Mouse (Mus musculus) embryonic facial prominence, embryonic 13.5 days (tissue): ENCODE results near the gene Gm3625. TPM values are rescaled to one million over a fixed set of nuclear protein-coding genes. Genes with fewer than 3 reads are reported as not detected.
A peak's percentile ranks its signal among the peaks of the same experiment; 100 is the strongest.

Experiments
- ATAC-seq: fragments of 200-750 bp; cut with Nextera tagmentation; 2 replicates; pipeline ENCODE4 v1.8.0; 2017; ENCODE audit warnings: low read depth; ENCODE audit not compliant: insufficient number of reproducible peaks, insufficient read depth, low FRiP score, low TSS enrichment
- H3K27ac ChIP-seq: fragments of 300-500 bp; sonication (generic); 2 replicates; pipeline ENCODE4 v1.5.1; 2015; ENCODE audit warnings: moderate library complexity, mild to moderate bottlenecking, inconsistent platforms
- H3K27me3 ChIP-seq: fragments of 300-500 bp; sonication (generic); 2 replicates; pipeline ENCODE4 v1.6.1; 2015; ENCODE audit warnings: mild to moderate bottlenecking, inconsistent platforms
- H3K36me3 ChIP-seq: fragments of 300-500 bp; sonication (generic); 2 replicates; pipeline ENCODE4 v1.6.1; 2015; ENCODE audit warnings: mild to moderate bottlenecking, inconsistent platforms
- H3K4me1 ChIP-seq: fragments of 300-500 bp; sonication (generic); 2 replicates; pipeline ENCODE4 v1.6.1; 2015; ENCODE audit warnings: inconsistent platforms
- H3K4me2 ChIP-seq: fragments of 300-500 bp; sonication (generic); 2 replicates; pipeline ENCODE4 v1.6.1; 2015; ENCODE audit warnings: moderate library complexity, mild to moderate bottlenecking, inconsistent platforms
- H3K4me3 ChIP-seq: fragments of 300-500 bp; sonication (generic); 2 replicates; pipeline ENCODE4 v1.5.1; 2015; ENCODE audit warnings: mild to moderate bottlenecking, inconsistent platforms
- H3K9ac ChIP-seq: fragments of 300-500 bp; sonication (generic); 2 replicates; pipeline ENCODE4 v1.6.1; 2015; ENCODE audit warnings: mild to moderate bottlenecking, inconsistent platforms
- H3K9me3 ChIP-seq: fragments of 300-500 bp; sonication (generic); 2 replicates; pipeline ENCODE4 v1.6.1; 2016; ENCODE audit warnings: inconsistent platforms
- WGBS: fragments of 180-500 bp; shearing (Covaris S2); methylation state at CpG from one replicate; pipeline ENCODE4 v1.1.7; 2015; ENCODE audit warnings: mixed read lengths; 5-methylcytosine and 5-hydroxymethylcytosine counted together
- polyA plus RNA-seq: library from polyadenylated mRNA; unstranded; fragments of >200 nt; fragmentation: Nextera tagmentation; extraction: Ambion mirVana; gene quantifications from 2 replicates; pipeline ENCODE4 v1.2.1, GENCODE M21; 2015

Gm3625 gene
- polyA plus RNA-seq, result not detected in 2 replicates

DNA sequence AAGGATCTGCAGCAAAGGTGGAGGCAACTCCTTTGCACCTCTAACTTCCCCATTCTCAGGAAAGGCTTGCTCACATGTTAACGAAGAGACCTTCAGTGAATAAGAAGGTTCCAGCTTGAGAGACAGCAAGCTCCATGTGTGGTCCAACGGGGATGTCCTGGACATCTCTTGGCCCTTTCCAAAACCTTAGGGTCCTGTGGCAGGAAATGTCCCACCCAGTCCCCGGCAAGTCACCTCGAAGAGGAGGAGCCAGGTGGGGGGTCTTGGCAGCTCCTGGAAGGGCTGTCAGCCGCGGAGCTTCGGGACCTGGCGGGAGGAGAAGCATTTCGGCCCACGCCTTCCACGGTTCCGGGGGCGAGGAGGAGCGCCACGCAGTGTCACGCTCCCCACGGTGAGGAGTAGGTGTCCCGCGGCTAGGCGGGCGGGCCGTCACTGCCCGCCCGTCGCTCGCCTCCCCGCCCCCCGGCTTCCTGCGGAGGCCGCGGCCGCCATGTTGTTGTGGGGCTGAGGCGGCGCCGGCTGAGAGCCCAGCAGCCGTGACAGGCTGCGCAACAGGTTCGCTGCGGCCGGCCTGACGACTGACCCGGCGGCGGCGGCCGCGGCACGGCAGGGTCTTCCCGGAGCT is at the start of gene Gm3625, which contains the start of gene Itsn2:
TSS of gene Gm3625 (minus strand) at position 387 of the 625 bp plus-strand sequence.
TSS of gene Itsn2 (plus strand) at position 98 of the 625 bp plus-strand sequence.
- peak; percentile 72; the same call in 1 of the 2 replicates for ATAC-seq
- peak within 1 kb of the TSS; percentile 93 for H3K4me3 ChIP-seq

GRCm38 (mm10) chr12:4640737-4641136 is 48.0 kb upstream of the Gm3625 start:
- Histone ChIP-seq H3K27ac (no peak overlapping the region), H3K4me1 (no peaks in the 10 kb centered on the region), H3K27me3 (no peaks in the 10 kb centered on the region), H3K9me3 (no peaks in the 10 kb centered on the region), H3K9ac (no peak overlapping the region), H3K4me2 (no peak overlapping the region), H3K36me3 (peaks cover 42% of the 10 kb centered on the region), H3K4me3 (no peak overlapping the region)
- 96% methylated on average over 1 of the region's 1 CpGs for WGBS
- no peak for ATAC-seq

More for the DNA sequence above, at the start of gene Gm3625, which contains the start of gene Itsn2:
- Histone ChIP-seq H3K36me3 (no peaks in the 10 kb centered on the region), H3K9ac (peak within 1 kb of the TSS; percentile 90), H3K27me3 (no peaks in the 10 kb centered on the region), H3K4me1 (peaks cover 20% of the 10 kb centered on the region), H3K9me3 (no peaks in the 10 kb centered on the region), H3K4me2 (peak within 1 kb of the TSS; percentile 69), H3K27ac (peak within 1 kb of the TSS; percentile 74)
- WGBS, result under 1% methylated on average over 47 of the region's 49 CpGs

GRCm38 (mm10) chr12:4638438-4638837 is 45.7 kb upstream of the Gm3625 start:
- Histone ChIP-seq H3K36me3 (peaks cover 55% of the 10 kb centered on the region), H3K4me2 (no peak overlapping the region), H3K27ac (no peak overlapping the region), H3K4me1 (no peaks in the 10 kb centered on the region), H3K4me3 (no peak overlapping the region), H3K9ac (no peak overlapping the region), H3K9me3 (no peaks in the 10 kb centered on the region), H3K27me3 (no peaks in the 10 kb centered on the region)
- no peak for ATAC-seq
- WGBS, result 86% methylated on average over 1 of the region's 1 CpGs

DNA sequence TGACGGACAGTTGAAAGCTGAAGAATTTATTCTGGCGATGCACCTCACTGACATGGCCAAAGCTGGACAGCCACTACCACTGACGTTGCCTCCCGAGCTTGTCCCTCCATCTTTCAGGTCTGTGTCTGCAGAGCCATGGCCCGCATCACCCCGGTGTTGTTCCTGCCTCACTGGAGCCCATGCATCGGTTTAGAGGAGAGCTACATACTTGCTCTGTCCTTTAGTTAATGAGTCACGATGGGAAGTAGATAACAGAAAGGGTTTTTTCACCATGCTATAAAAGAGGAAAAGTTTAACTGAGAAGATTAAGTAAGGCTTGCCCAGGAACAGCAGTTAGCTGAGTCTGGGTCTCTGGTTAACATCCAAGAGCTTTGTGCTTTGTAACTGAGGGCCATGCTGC is 40.2 kb upstream of the Gm3625 start:
- H3K4me1 ChIP-seq, result no peaks in the 10 kb centered on the region
- H3K27me3 ChIP-seq, result no peaks in the 10 kb centered on the region
- no peak overlapping the region for H3K4me2 ChIP-seq
- no peak overlapping the region for H3K4me3 ChIP-seq
- no peak for ATAC-seq
- no peak overlapping the region for H3K27ac ChIP-seq
- 91% methylated on average over 8 of the region's 8 CpGs for WGBS
- peaks cover 63% of the 10 kb centered on the region for H3K36me3 ChIP-seq
- no peaks in the 10 kb centered on the region for H3K9me3 ChIP-seq
- no peak overlapping the region for H3K9ac ChIP-seq

- 78% methylated on average over 1 of the region's 1 CpGs for WGBS
- no peaks in the 10 kb centered on the region for H3K9me3 ChIP-seq
- H3K27ac ChIP-seq, result no peak overlapping the region
- H3K4me2 ChIP-seq, result no peak overlapping the region
- peaks cover 7% of the 10 kb centered on the region; the same call in 1 of the 2 replicates for H3K36me3 ChIP-seq
- no peak for ATAC-seq
- no peak overlapping the region for H3K4me3 ChIP-seq
- no peaks in the 10 kb centered on the region for H3K4me1 ChIP-seq
- H3K9ac ChIP-seq, result no peak overlapping the region
- no peaks in the 10 kb centered on the region for H3K27me3 ChIP-seq
Observed at GRCm38 (mm10) chr12:4624201-4624600, 31.5 kb upstream of the Gm3625 start.

DNA sequence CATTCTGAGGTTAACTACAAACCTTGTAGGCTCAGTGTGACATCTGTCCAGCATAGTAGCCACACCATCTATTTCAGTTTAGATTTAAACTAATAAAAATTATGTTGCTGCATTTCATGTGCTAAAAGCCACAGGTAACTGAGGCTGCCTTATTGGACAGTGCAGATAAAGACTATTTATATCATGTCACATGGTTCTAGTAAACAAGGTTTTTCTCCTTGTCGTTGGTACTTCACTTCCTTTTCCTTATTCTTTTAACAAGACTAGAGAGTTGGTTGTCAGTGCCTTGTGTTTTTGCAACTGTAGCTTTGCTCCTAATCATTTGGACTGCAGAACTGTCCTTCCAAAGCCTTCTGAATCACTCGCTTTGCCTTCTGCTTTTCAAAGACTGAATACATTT is 22.0 kb upstream of the Gm3625 start:
- ATAC-seq, result no peak
- Histone ChIP-seq H3K4me2 (no peak overlapping the region), H3K27me3 (no peaks in the 10 kb centered on the region), H3K9me3 (no peaks in the 10 kb centered on the region), H3K36me3 (no peaks in the 10 kb centered on the region), H3K4me3 (no peak overlapping the region), H3K9ac (no peak overlapping the region), H3K27ac (no peak overlapping the region), H3K4me1 (no peaks in the 10 kb centered on the region)
- 82% methylated on average over 2 of the region's 2 CpGs for WGBS

- no peaks in the 10 kb centered on the region for H3K4me1 ChIP-seq
- H3K27me3 ChIP-seq, result no peaks in the 10 kb centered on the region
- H3K27ac ChIP-seq, result no peak overlapping the region
- no peak overlapping the region for H3K4me3 ChIP-seq
- H3K36me3 ChIP-seq, result no peaks in the 10 kb centered on the region
- no peaks in the 10 kb centered on the region for H3K9me3 ChIP-seq
- H3K9ac ChIP-seq, result no peak overlapping the region
- no peak overlapping the region for H3K4me2 ChIP-seq
- no peak for ATAC-seq
- WGBS, result 39% methylated on average over 3 of the region's 3 CpGs
Observed at GRCm38 (mm10) chr12:4606625-4607024, 13.9 kb upstream of the Gm3625 start.

DNA sequence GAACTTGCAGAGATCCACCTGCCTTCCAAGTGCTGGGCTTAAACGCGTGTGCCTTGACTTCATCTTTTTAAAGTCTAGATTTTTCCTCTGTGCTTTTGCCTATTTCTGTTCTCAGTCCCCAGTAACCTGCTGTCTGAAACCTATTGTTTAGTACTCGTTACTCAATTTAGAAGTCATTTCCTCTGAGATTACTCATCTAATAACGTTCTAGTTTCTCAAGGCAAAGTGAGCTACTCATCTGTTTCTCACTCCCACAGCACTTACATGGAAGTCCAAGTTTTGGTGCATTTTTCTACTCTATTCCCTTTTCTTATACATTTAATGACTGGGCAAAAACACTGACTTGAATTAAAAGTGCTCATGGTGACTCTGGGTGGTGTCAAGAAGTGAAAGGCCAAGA is 7.0 kb upstream of the Gm3625 start:
- ATAC-seq, result no peak
- no peaks in the 10 kb centered on the region for H3K9me3 ChIP-seq
- H3K9ac ChIP-seq, result no peak overlapping the region
- no peak overlapping the region for H3K4me3 ChIP-seq
- 71% methylated on average over 4 of the region's 4 CpGs for WGBS
- no peak overlapping the region for H3K4me2 ChIP-seq
- H3K4me1 ChIP-seq, result no peaks in the 10 kb centered on the region
- no peaks in the 10 kb centered on the region for H3K27me3 ChIP-seq
- no peak overlapping the region for H3K27ac ChIP-seq
- H3K36me3 ChIP-seq, result no peaks in the 10 kb centered on the region

GRCm38 (mm10) chr12:4598666-4599428 is 6.1 kb upstream of the Gm3625 start:
- H3K4me1 ChIP-seq, result peaks cover 5% of the 10 kb centered on the region
- no peak overlapping the region for H3K9ac ChIP-seq
- no peak overlapping the region for H3K4me3 ChIP-seq
- H3K4me2 ChIP-seq, result no peak overlapping the region
- WGBS, result 62% methylated on average over 8 of the region's 8 CpGs
- H3K36me3 ChIP-seq, result no peaks in the 10 kb centered on the region
- no peaks in the 10 kb centered on the region for H3K27me3 ChIP-seq
- no peak for ATAC-seq
- H3K27ac ChIP-seq, result no peak overlapping the region
- H3K9me3 ChIP-seq, result no peaks in the 10 kb centered on the region

- no peaks in the 10 kb centered on the region for H3K9me3 ChIP-seq
- 77% methylated on average over 6 of the region's 6 CpGs for WGBS
- H3K4me2 ChIP-seq, result no peak overlapping the region
- H3K9ac ChIP-seq, result no peak overlapping the region
- no peaks in the 10 kb centered on the region for H3K27me3 ChIP-seq
- no peak for ATAC-seq
- no peaks in the 10 kb centered on the region for H3K36me3 ChIP-seq
- peaks cover 20% of the 10 kb centered on the region for H3K4me1 ChIP-seq
- H3K4me3 ChIP-seq, result no peak overlapping the region
- H3K27ac ChIP-seq, result no peak overlapping the region
Observed at GRCm38 (mm10) chr12:4595055-4595454, 2.3 kb upstream of the Gm3625 start.

GRCm38 (mm10) chr12:4593930-4594391 is 1.2 kb upstream of the Gm3625 start:
- H3K4me3 ChIP-seq, result peak overlapping the region; percentile 93
- peak overlapping the region; percentile 69 for H3K4me2 ChIP-seq
- WGBS, result 61% methylated on average over 9 of the region's 9 CpGs
- H3K4me1 ChIP-seq, result peaks cover 20% of the 10 kb centered on the region
- H3K27me3 ChIP-seq, result no peaks in the 10 kb centered on the region
- H3K27ac ChIP-seq, result no peak overlapping the region
- peak overlapping the region; percentile 90 for H3K9ac ChIP-seq
- H3K9me3 ChIP-seq, result no peaks in the 10 kb centered on the region
- no peak for ATAC-seq
- H3K36me3 ChIP-seq, result no peaks in the 10 kb centered on the region
